Mouse (Mus musculus) layer of hippocampus, adult 11-12 months (tissue): Measurements from ENCODE around the gene Slco3a1.

Experiments
- DNase-seq: peaks from one replicate; pipeline ENCODE4 v3.0.0; 2022; ENCODE audit warnings: low spot score

The Slco3a1 gene

GRCm38 (mm10) chr7:74382286-74382685 is 172.3 kb downstream of the Slco3a1 start:
- DNase-seq, result no peak

- DNase-seq, result no peak
These were observed 172.7 kb downstream of the Slco3a1 start for GRCm38 (mm10) chr7:74381881-74382281.

GRCm38 (mm10) chr7:74381051-74381450 is 173.5 kb downstream of the Slco3a1 start:
- DNase-seq, result no peak

- no peak for DNase-seq
These were observed 176.7 kb downstream of the Slco3a1 start for GRCm38 (mm10) chr7:74377909-74378308.

GRCm38 (mm10) chr7:74376397-74377044 is 178.1 kb downstream of the Slco3a1 start:
- peak; percentile 42 for DNase-seq

- no peak for DNase-seq
These were observed 179.2 kb downstream of the Slco3a1 start for GRCm38 (mm10) chr7:74375174-74375957.

- no peak for DNase-seq
These were observed 181.5 kb downstream of the Slco3a1 start for GRCm38 (mm10) chr7:74373056-74373455.

GRCm38 (mm10) chr7:74372141-74372582 is 182.4 kb downstream of the Slco3a1 start:
- no peak for DNase-seq

- DNase-seq, result no peak
These were observed 182.9 kb downstream of the Slco3a1 start for GRCm38 (mm10) chr7:74371656-74372055.

GRCm38 (mm10) chr7:74371208-74371607 is 183.4 kb downstream of the Slco3a1 start:
- DNase-seq, result peak; percentile 54

- peak; percentile 48 for DNase-seq
These were observed 184.9 kb downstream of the Slco3a1 start for GRCm38 (mm10) chr7:74369657-74370056.

GRCm38 (mm10) chr7:74368256-74368980 is 186.2 kb downstream of the Slco3a1 start:
- no peak for DNase-seq

- peak; percentile 70 for DNase-seq
These were observed 187.2 kb downstream of the Slco3a1 start for GRCm38 (mm10) chr7:74367350-74367749.

- no peak for DNase-seq
These were observed 189.0 kb downstream of the Slco3a1 start for GRCm38 (mm10) chr7:74365623-74366022.

GRCm38 (mm10) chr7:74364956-74365355 is 189.6 kb downstream of the Slco3a1 start:
- no peak for DNase-seq

- DNase-seq, result no peak
These were observed 191.1 kb downstream of the Slco3a1 start for GRCm38 (mm10) chr7:74363440-74363839.

GRCm38 (mm10) chr7:74361677-74362076 is 192.9 kb downstream of the Slco3a1 start:
- no peak for DNase-seq

- no peak for DNase-seq
These were observed 197.6 kb downstream of the Slco3a1 start for GRCm38 (mm10) chr7:74357027-74357426.

GRCm38 (mm10) chr7:74354527-74355256 is 199.9 kb downstream of the Slco3a1 start:
- peak; percentile 69 for DNase-seq

- DNase-seq, result no peak
These were observed 200.7 kb downstream of the Slco3a1 start for GRCm38 (mm10) chr7:74353707-74354468.

- no peak for DNase-seq
These were observed 201.3 kb downstream of the Slco3a1 start for GRCm38 (mm10) chr7:74353240-74353639.
